Mouse (Mus musculus): ENCODE results near the gene Pjvk. TPM values are rescaled to one million over a fixed set of nuclear protein-coding genes. Genes with fewer than 3 reads are reported as not detected.
A peak's percentile ranks its signal among the peaks of the same experiment; 100 is the strongest.

The Pjvk gene
- polyA plus RNA-seq (2014; fragmentation: Nextera tagmentation; extraction: Ambion mirVana) = 1.0 and 1.1 TPM in 2 replicates

- Histone ChIP-seq H3K4me2 (ENCODE audit: low read depth, low read length, severe bottlenecking) (peak within 1 kb of the TSS; percentile 59), H3K4me3 (ENCODE audit: low read depth, low read length) (peak within 1 kb of the TSS; percentile 65), H3K27ac (ENCODE audit: low read depth, low read length) (peak within 1 kb of the TSS; percentile 94), H3K9ac (ENCODE audit: low read length) (peak within 1 kb of the TSS; percentile 84), H3K9me3 (ENCODE audit: control insufficient read depth, low read length) (no peaks in the 10 kb centered on the region), H3K4me1 (replicated peaks; ENCODE audit: control insufficient read depth, insufficient read depth, low read length) (peaks cover 2% of the 10 kb centered on the region; the same call in 1 of the 2 replicates), H3K27me3 (ENCODE audit: control insufficient read depth, insufficient read depth, low read length) (no peaks in the 10 kb centered on the region), H3K36me3 (ENCODE audit: control insufficient read depth, insufficient read depth, low read length) (no peaks in the 10 kb centered on the region)
- peak; percentile 99 for ATAC-seq (replicated peaks; ENCODE audit: low FRiP score)
- WGBS = 1% methylated on average over 37 of the region's 42 CpGs
- DNase-seq (ENCODE audit: low spot score) = peak; percentile 100
Observed at GRCm38 (mm10) chr2:76647883-76648570, at the start of gene Pjvk, which contains the start of gene Prkra. TSS of gene Pjvk (plus strand) at chr2:76648476. TSS of gene Prkra (minus strand) at chr2:76648015.

DNA sequence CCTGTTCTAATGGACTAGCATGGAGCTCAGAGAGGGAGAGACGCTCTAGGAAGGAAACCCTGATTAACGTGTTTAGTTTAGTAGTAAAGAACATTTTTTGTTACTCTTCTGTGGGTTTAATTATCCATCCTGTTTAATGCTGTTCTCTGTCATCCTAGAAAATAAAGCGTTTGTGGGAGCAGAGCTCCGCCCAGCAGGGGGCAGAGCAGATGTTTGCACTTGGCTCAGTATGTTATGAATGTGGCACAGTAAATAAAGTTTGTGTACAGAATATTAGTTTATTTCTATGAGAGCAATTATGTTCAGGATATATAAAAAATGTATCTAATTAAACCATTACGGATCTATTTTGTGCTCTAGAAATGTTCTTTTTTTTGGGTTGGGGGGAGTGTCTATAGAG is 49.1 kb upstream of the Pjvk start:
- no peaks in the 10 kb centered on the region for H3K4me1 ChIP-seq (replicated peaks; ENCODE audit: control insufficient read depth, insufficient read depth, low read length)
- no peak overlapping the region for H3K4me3 ChIP-seq (ENCODE audit: low read depth, low read length)
- no peaks in the 10 kb centered on the region for H3K36me3 ChIP-seq (ENCODE audit: control insufficient read depth, insufficient read depth, low read length)
- H3K9me3 ChIP-seq (ENCODE audit: control insufficient read depth, low read length) = no peaks in the 10 kb centered on the region
- no peak for ATAC-seq (replicated peaks; ENCODE audit: low FRiP score)
- no peak overlapping the region for H3K27ac ChIP-seq (ENCODE audit: low read depth, low read length)
- DNase-seq (ENCODE audit: low spot score) = no peak
- no peaks in the 10 kb centered on the region for H3K27me3 ChIP-seq (ENCODE audit: control insufficient read depth, insufficient read depth, low read length)
- whole genome bisulfite sequencing = 73% methylated on average over 5 of the region's 5 CpGs
- H3K9ac ChIP-seq (ENCODE audit: low read length) = no peak overlapping the region
- H3K4me2 ChIP-seq (ENCODE audit: low read depth, low read length, severe bottlenecking) = no peak overlapping the region

DNA sequence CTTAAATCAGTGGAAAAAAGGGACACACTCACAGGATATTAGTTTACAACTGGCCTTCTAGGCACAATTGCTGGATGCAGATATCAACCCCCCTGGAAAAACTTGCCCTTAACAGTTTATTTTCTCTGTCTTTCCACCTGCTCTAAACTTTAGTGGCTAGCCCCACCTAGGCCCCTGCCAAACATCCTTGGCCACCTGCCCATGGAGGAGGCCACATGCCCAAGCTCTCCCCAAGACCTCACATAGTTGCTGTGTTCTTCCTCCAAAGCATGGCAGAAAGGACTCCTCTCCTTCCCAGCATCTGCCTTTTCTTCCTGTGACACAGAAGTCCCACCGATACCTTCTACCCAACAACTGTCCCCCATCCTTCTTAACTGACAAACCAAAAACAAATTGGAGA is 46.0 kb upstream of the Pjvk start:
- Histone ChIP-seq H3K9me3 (ENCODE audit: control insufficient read depth, low read length) (no peaks in the 10 kb centered on the region), H3K36me3 (ENCODE audit: control insufficient read depth, insufficient read depth, low read length) (no peaks in the 10 kb centered on the region), H3K4me3 (ENCODE audit: low read depth, low read length) (no peak overlapping the region), H3K4me2 (ENCODE audit: low read depth, low read length, severe bottlenecking) (no peak overlapping the region), H3K9ac (ENCODE audit: low read length) (no peak overlapping the region), H3K27ac (ENCODE audit: low read depth, low read length) (no peak overlapping the region), H3K4me1 (replicated peaks; ENCODE audit: control insufficient read depth, insufficient read depth, low read length) (no peaks in the 10 kb centered on the region), H3K27me3 (ENCODE audit: control insufficient read depth, insufficient read depth, low read length) (no peaks in the 10 kb centered on the region)
- DNase-seq (ENCODE audit: low spot score) (no peak), ATAC-seq (replicated peaks; ENCODE audit: low FRiP score) (no peak)
- WGBS = 96% methylated on average over 1 of the region's 1 CpGs

GRCm38 (mm10) chr2:76606704-76607103 is 41.6 kb upstream of the Pjvk start:
- Histone ChIP-seq H3K9ac (ENCODE audit: low read length) (no peak overlapping the region), H3K4me1 (replicated peaks; ENCODE audit: control insufficient read depth, insufficient read depth, low read length) (no peaks in the 10 kb centered on the region), H3K9me3 (ENCODE audit: control insufficient read depth, low read length) (no peaks in the 10 kb centered on the region), H3K27ac (ENCODE audit: low read depth, low read length) (no peak overlapping the region), H3K36me3 (ENCODE audit: control insufficient read depth, insufficient read depth, low read length) (no peaks in the 10 kb centered on the region), H3K4me3 (ENCODE audit: low read depth, low read length) (no peak overlapping the region), H3K4me2 (ENCODE audit: low read depth, low read length, severe bottlenecking) (no peak overlapping the region), H3K27me3 (ENCODE audit: control insufficient read depth, insufficient read depth, low read length) (no peaks in the 10 kb centered on the region)
- no peak for DNase-seq (ENCODE audit: low spot score)
- no peak for ATAC-seq (replicated peaks; ENCODE audit: low FRiP score)
- WGBS = 88% methylated on average over 3 of the region's 3 CpGs

GRCm38 (mm10) chr2:76610326-76611104 is 37.8 kb upstream of the Pjvk start:
- H3K9me3 ChIP-seq (ENCODE audit: control insufficient read depth, low read length) = no peaks in the 10 kb centered on the region
- H3K4me2 ChIP-seq (ENCODE audit: low read depth, low read length, severe bottlenecking) = no peak overlapping the region
- no peak for DNase-seq (ENCODE audit: low spot score)
- 88% methylated on average over 10 of the region's 10 CpGs for WGBS
- ATAC-seq (replicated peaks; ENCODE audit: low FRiP score) = no peak
- no peaks in the 10 kb centered on the region for H3K36me3 ChIP-seq (ENCODE audit: control insufficient read depth, insufficient read depth, low read length)
- no peak overlapping the region for H3K27ac ChIP-seq (ENCODE audit: low read depth, low read length)
- H3K4me3 ChIP-seq (ENCODE audit: low read depth, low read length) = no peak overlapping the region
- H3K9ac ChIP-seq (ENCODE audit: low read length) = no peak overlapping the region
- no peaks in the 10 kb centered on the region for H3K4me1 ChIP-seq (replicated peaks; ENCODE audit: control insufficient read depth, insufficient read depth, low read length)
- H3K27me3 ChIP-seq (ENCODE audit: control insufficient read depth, insufficient read depth, low read length) = no peaks in the 10 kb centered on the region

- no peaks in the 10 kb centered on the region for H3K4me1 ChIP-seq (replicated peaks; ENCODE audit: control insufficient read depth, insufficient read depth, low read length)
- no peak overlapping the region for H3K27ac ChIP-seq (ENCODE audit: low read depth, low read length)
- no peak overlapping the region for H3K9ac ChIP-seq (ENCODE audit: low read length)
- H3K27me3 ChIP-seq (ENCODE audit: control insufficient read depth, insufficient read depth, low read length) = no peaks in the 10 kb centered on the region
- H3K4me3 ChIP-seq (ENCODE audit: low read depth, low read length) = no peak overlapping the region
- H3K36me3 ChIP-seq (ENCODE audit: control insufficient read depth, insufficient read depth, low read length) = no peaks in the 10 kb centered on the region
- ATAC-seq (replicated peaks; ENCODE audit: low FRiP score) (no peak), DNase-seq (ENCODE audit: low spot score) (no peak)
- H3K9me3 ChIP-seq (ENCODE audit: control insufficient read depth, low read length) = no peaks in the 10 kb centered on the region
- WGBS = 92% methylated on average over 3 of the region's 3 CpGs
- no peak overlapping the region for H3K4me2 ChIP-seq (ENCODE audit: low read depth, low read length, severe bottlenecking)
Observed at GRCm38 (mm10) chr2:76611996-76612395, 36.3 kb upstream of the Pjvk start.

DNA sequence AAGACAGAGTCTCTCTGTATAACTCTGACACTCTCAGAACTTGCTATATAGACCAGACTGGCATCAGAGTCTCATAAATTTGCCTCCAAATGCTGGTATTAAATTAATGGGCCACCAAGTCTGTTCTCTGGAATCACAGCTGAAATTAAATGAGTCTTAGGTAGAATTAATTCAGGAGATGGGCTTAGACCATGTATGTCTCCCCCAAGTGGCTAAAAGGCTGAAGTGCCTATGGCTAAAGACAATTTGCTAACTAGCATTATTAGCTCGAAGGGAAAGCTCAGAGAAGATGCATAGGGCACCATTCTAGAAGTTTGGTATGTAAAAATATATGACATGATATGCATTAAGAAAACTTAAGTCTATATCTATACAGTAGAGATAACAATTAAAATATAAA is 30.2 kb upstream of the Pjvk start:
- DNase-seq (ENCODE audit: low spot score) = no peak
- WGBS = 50% methylated on average over 1 of the region's 1 CpGs
- H3K27me3 ChIP-seq (ENCODE audit: control insufficient read depth, insufficient read depth, low read length) = no peaks in the 10 kb centered on the region
- no peaks in the 10 kb centered on the region for H3K36me3 ChIP-seq (ENCODE audit: control insufficient read depth, insufficient read depth, low read length)
- no peaks in the 10 kb centered on the region for H3K9me3 ChIP-seq (ENCODE audit: control insufficient read depth, low read length)
- H3K4me1 ChIP-seq (replicated peaks; ENCODE audit: control insufficient read depth, insufficient read depth, low read length) = no peaks in the 10 kb centered on the region
- no peak overlapping the region for H3K27ac ChIP-seq (ENCODE audit: low read depth, low read length)
- no peak overlapping the region for H3K9ac ChIP-seq (ENCODE audit: low read length)
- H3K4me2 ChIP-seq (ENCODE audit: low read depth, low read length, severe bottlenecking) = no peak overlapping the region
- H3K4me3 ChIP-seq (ENCODE audit: low read depth, low read length) = no peak overlapping the region
- no peak for ATAC-seq (replicated peaks; ENCODE audit: low FRiP score)

DNA sequence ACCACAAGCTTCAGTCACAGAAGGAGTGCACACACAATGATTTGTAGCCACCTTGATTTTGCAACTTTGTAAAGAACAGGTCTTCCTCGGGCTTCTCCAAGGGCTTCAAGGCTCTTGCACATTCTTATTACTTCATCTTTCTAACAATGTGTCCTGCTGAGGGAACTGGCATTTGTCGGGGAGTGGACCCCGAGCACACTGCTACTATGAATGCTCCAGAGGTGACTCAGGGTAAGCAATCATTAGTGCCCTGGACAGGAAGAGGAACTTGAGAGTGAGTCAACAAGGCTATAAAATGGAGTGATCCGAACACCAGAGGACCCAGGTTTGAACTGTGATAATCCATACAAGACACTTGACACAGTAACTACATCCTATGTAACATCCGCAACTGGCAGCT is 28.1 kb upstream of the Pjvk start:
- Histone ChIP-seq H3K27me3 (ENCODE audit: control insufficient read depth, insufficient read depth, low read length) (no peaks in the 10 kb centered on the region), H3K9ac (ENCODE audit: low read length) (no peak overlapping the region), H3K4me3 (ENCODE audit: low read depth, low read length) (no peak overlapping the region), H3K9me3 (ENCODE audit: control insufficient read depth, low read length) (no peaks in the 10 kb centered on the region), H3K36me3 (ENCODE audit: control insufficient read depth, insufficient read depth, low read length) (no peaks in the 10 kb centered on the region; the same call in 1 of the 2 replicates), H3K27ac (ENCODE audit: low read depth, low read length) (no peak overlapping the region), H3K4me2 (ENCODE audit: low read depth, low read length, severe bottlenecking) (no peak overlapping the region), H3K4me1 (replicated peaks; ENCODE audit: control insufficient read depth, insufficient read depth, low read length) (no peaks in the 10 kb centered on the region)
- 92% methylated on average over 5 of the region's 5 CpGs for WGBS
- DNase-seq (ENCODE audit: low spot score) (no peak), ATAC-seq (replicated peaks; ENCODE audit: low FRiP score) (no peak)
